Mouse (Mus musculus) heart, embryonic 15.5 days (tissue): ENCODE measurements around the gene Rragd. TPM values are rescaled to one million over a fixed set of nuclear protein-coding genes. Genes with fewer than 3 reads are reported as not detected.
A peak's percentile ranks its signal among the peaks of the same experiment; 100 is the strongest.

ENCODE experiments used
- ATAC-seq: fragments of 200-750 bp; cut with Nextera tagmentation; replicated peaks from 2 replicates; pipeline ENCODE4 v1.8.0; 2017; ENCODE audit warnings: low read depth, moderate TSS enrichment; ENCODE audit not compliant: insufficient number of reproducible peaks, insufficient read depth, low FRiP score
- H3K27ac ChIP-seq: fragments of 300-500 bp; sonication (generic); 2 replicates; pipeline ENCODE4 v1.5.1; 2015; ENCODE audit warnings: mild to moderate bottlenecking, inconsistent platforms
- H3K27me3 ChIP-seq: fragments of 300-500 bp; sonication (generic); 2 replicates; pipeline ENCODE4 v1.6.1; 2015; ENCODE audit warnings: inconsistent platforms
- H3K36me3 ChIP-seq: fragments of 300-500 bp; sonication (generic); 2 replicates; pipeline ENCODE4 v1.6.1; 2015; ENCODE audit warnings: mild to moderate bottlenecking, inconsistent platforms
- H3K4me1 ChIP-seq: fragments of 300-500 bp; sonication (generic); replicated peaks from 2 replicates; pipeline ENCODE4 v1.6.1; 2015; ENCODE audit warnings: inconsistent platforms
- H3K4me2 ChIP-seq: fragments of 300-500 bp; sonication (generic); 2 replicates; pipeline ENCODE4 v1.6.1; 2015; ENCODE audit warnings: inconsistent platforms, mild to moderate bottlenecking, moderate library complexity
- H3K4me3 ChIP-seq: fragments of 300-500 bp; sonication (generic); 2 replicates; pipeline ENCODE4 v1.5.1; 2015; ENCODE audit warnings: mild to moderate bottlenecking, inconsistent platforms
- H3K9ac ChIP-seq: fragments of 300-500 bp; sonication (generic); 2 replicates; pipeline ENCODE4 v1.6.1; 2015; ENCODE audit warnings: mild to moderate bottlenecking, inconsistent platforms
- H3K9me3 ChIP-seq: fragments of 300-500 bp; sonication (generic); replicated peaks from 2 replicates; pipeline ENCODE4 v1.6.1; 2016; ENCODE audit warnings: inconsistent platforms
- whole genome bisulfite sequencing: fragments of 180-500 bp; shearing (Covaris S2); methylation state at CpG from one replicate; pipeline ENCODE4 v1.1.7; 2015; ENCODE audit warnings: mixed read lengths; 5-methylcytosine and 5-hydroxymethylcytosine counted together
- polyA plus RNA-seq: library from polyadenylated mRNA; unstranded; fragments of >200 nt; fragmentation: Nextera tagmentation; extraction: Ambion mirVana; gene quantifications from 2 replicates; pipeline ENCODE4 v1.2.1, GENCODE M21; 2015

Rragd gene
- polyA plus RNA-seq, 1 experiment from 2014 or later: 52.3 TPM

DNA sequence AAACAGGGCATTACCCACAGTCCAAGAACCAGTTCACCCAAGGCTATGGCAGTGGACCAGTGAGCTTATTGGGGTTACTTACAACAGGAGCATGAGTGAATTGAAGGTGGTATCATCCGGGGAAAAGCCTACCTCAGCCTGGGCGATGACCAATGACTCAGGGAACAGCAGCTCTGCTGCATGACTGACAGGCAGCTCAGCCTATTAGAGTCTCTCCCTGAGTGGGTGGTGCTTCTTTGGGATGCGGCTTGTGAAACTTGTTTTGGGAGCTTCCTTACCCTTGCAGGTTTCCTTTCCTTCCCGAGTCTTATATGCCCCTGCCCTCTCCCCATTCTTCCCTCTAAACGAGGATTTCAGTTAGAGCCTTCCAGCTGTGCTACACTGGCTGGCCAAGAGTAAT lies 69.8 kb downstream of the Rragd start:
- Histone ChIP-seq H3K4me2 (no peak overlapping the region), H3K9ac (no peak overlapping the region), H3K36me3 (peaks cover 41% of the 10 kb centered on the region), H3K27ac (no peak overlapping the region), H3K9me3 (no peaks in the 10 kb centered on the region), H3K4me3 (no peak overlapping the region), H3K27me3 (no peaks in the 10 kb centered on the region), H3K4me1 (no peaks in the 10 kb centered on the region)
- WGBS: 82% methylated on average over 5 of the region's 5 CpGs
- no peak for ATAC-seq

DNA sequence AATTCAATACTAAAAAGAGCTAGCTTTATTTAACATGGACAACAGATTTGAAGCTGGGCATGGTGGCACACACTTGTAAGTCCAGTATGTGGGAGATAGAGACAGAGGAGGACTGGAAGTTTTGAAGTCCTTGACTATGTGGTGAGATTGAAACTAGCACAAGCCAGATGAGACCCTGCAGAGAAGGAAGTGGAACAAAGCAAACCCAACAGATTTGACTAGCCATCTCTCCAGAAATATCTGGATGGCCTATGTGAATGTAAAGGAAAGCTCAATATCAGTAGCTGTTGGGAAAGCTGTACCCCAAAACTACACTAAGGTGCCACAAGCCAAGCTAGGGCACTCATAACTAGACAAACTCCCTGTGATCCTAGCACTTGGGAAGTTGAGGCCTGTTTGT lies 71.6 kb downstream of the Rragd start:
- H3K4me2 ChIP-seq: no peak overlapping the region
- H3K9ac ChIP-seq: no peak overlapping the region
- no peaks in the 10 kb centered on the region for H3K27me3 ChIP-seq
- peaks cover 4% of the 10 kb centered on the region; the same call in 1 of the 2 replicates for H3K4me1 ChIP-seq
- H3K9me3 ChIP-seq: no peaks in the 10 kb centered on the region
- no peak overlapping the region for H3K4me3 ChIP-seq
- peaks cover 26% of the 10 kb centered on the region for H3K36me3 ChIP-seq
- no peak for ATAC-seq
- H3K27ac ChIP-seq: no peak overlapping the region

DNA sequence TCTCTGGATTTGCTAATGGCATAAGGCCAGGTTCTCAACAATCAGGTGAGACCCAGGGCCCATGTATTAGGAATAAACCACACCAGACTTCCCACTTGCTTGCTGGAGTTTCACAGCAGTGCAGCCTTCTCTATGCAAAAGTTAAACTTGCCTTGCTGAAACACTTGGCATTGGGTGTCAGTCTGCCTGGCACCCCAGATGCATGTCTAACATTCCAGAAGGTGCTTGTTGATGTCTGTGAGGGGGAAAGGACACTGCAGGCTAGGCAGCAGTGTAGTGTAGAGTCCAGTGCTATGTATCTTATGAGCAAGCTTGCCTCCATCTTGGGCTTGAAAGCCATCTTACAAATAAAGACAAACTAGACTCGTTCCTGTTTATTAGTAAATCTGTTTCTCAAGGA lies 73.5 kb downstream of the Rragd start:
- 80% methylated on average over 1 of the region's 1 CpGs for WGBS
- H3K27me3 ChIP-seq: no peaks in the 10 kb centered on the region
- H3K36me3 ChIP-seq: peaks cover 11% of the 10 kb centered on the region
- H3K9me3 ChIP-seq: no peaks in the 10 kb centered on the region
- H3K27ac ChIP-seq: no peak overlapping the region
- no peak overlapping the region for H3K4me2 ChIP-seq
- H3K4me3 ChIP-seq: no peak overlapping the region
- ATAC-seq: no peak
- peaks cover 7% of the 10 kb centered on the region; the same call in 1 of the 2 replicates for H3K4me1 ChIP-seq
- H3K9ac ChIP-seq: no peak overlapping the region

DNA sequence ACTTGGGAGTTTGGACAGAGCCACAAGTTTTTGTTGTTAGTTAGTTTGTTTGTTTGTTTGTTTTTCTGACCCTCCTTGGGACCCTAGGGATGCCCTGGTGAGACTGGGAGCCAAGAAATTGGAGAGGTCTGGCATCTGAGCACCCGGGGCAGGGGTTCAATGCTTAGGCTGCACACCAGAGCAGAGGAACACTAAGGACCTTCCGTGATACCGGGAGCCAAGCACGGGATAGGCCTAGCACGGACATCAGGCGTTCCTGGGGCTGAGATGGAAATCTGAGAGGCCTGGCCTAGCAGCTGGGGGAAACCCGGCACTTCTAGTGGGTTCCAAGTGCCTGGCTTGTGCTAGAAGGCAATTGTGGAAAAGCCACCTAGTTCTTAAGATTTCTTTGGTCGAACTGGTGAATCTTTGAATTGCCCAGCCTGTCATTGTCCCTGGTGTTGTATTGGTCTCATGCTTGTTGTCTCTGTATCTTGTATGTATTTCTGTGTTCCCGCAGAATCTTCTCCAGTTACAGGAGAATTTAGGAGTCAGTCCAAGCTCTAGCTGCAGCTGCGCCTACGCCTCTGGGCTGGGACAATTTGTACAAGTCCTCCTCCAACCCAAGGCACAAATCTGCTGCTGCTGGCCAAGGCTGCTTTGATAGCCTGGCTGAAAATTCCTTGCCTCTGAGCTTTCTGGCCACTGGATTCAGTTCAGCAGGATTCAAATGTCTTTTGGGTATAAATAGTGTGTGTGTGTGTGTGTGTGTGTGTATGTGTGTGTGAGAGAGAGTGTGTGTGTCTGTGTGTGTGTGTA lies 75.3 kb downstream of the Rragd start:
- H3K27me3 ChIP-seq: no peaks in the 10 kb centered on the region
- no peak for ATAC-seq
- H3K36me3 ChIP-seq: no peaks in the 10 kb centered on the region
- H3K4me3 ChIP-seq: no peak overlapping the region
- H3K9me3 ChIP-seq: no peaks in the 10 kb centered on the region
- H3K27ac ChIP-seq: peak overlapping the region; percentile 32; the same call in 1 of the 2 replicates
- H3K4me2 ChIP-seq: no peak overlapping the region
- H3K9ac ChIP-seq: no peak overlapping the region
- WGBS: 49% methylated on average over 11 of the region's 11 CpGs
- peaks cover 7% of the 10 kb centered on the region; the same call in 1 of the 2 replicates for H3K4me1 ChIP-seq

DNA sequence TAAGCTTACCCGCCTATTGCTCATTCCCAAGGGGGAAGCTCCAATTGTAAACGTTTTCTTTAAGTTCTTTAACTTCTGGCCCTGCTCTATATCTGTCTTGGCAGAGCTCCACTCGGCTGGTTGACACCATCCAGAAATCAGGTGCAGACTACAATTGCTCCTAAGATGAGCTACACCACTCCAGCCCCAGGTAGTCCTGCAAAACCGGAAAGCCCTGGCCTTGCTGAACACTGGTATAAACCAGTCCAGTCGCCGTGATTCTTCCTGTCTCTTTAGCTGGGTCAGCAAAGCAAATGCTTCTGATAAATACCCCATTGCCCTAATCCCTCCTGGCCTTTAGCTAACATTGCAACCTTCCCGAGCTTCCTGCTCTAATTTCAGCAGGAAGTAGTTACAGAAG lies 78.3 kb downstream of the Rragd start:
- Histone ChIP-seq H3K36me3 (no peaks in the 10 kb centered on the region), H3K4me2 (no peak overlapping the region), H3K4me1 (peaks cover 11% of the 10 kb centered on the region), H3K9me3 (no peaks in the 10 kb centered on the region), H3K27me3 (no peaks in the 10 kb centered on the region), H3K27ac (no peak overlapping the region), H3K4me3 (no peak overlapping the region), H3K9ac (no peak overlapping the region)
- WGBS: 36% methylated on average over 7 of the region's 7 CpGs
- ATAC-seq: no peak

DNA sequence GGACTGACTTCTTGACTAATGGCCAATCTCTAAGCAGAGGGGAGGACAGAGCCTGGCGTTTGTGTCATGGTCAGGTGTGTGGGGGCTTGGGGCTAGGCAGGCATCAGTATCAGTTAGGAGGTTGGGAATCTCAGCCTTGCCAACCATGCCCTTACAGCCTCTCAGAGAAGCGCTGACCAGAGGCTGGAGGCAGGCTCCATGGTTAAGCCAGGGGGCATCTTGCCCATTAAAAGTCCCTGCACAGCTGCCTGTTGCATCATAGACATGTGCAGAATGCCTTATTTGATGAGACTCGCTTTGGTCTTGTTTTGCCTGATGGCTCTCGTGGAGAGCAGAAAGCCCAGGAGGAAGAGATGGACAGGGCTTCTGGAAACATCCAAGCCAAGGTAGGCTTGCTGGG lies 80.1 kb downstream of the Rragd start, which contains the start of gene Gabrr2:
Gabrr2 (plus strand) TSS at position 19 of the 400 bp plus-strand sequence.
- Histone ChIP-seq H3K9me3 (no peaks in the 10 kb centered on the region), H3K36me3 (no peaks in the 10 kb centered on the region), H3K9ac (no peak within 1 kb of the TSS), H3K4me2 (no peak within 1 kb of the TSS), H3K4me1 (peaks cover 14% of the 10 kb centered on the region), H3K27ac (no peak within 1 kb of the TSS), H3K4me3 (no peak within 1 kb of the TSS), H3K27me3 (no peaks in the 10 kb centered on the region)
- ATAC-seq: no peak
- 83% methylated on average over 4 of the region's 4 CpGs for WGBS

DNA sequence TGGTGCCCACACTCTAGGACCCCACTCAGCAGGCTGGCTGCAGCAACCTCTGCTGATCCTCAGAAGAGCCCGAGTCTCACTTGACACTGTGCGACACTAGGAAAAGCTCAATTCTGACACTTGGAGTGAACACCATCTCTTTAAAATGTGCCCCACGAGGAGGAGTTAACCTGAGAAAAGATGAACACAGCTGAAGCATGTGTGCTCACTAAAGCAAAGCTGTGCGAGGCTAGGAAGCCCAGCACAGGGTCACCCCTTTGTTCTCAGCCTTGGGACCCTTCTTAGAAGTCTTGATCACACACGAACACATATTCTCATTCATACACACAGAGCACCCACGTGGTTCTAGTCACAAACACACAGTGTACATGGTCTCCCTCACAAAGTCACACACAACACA lies 82.1 kb downstream of the Rragd start:
- Histone ChIP-seq H3K36me3 (no peaks in the 10 kb centered on the region), H3K4me3 (no peak overlapping the region), H3K4me1 (peaks cover 12% of the 10 kb centered on the region), H3K4me2 (no peak overlapping the region), H3K27ac (no peak overlapping the region), H3K9me3 (no peaks in the 10 kb centered on the region), H3K27me3 (no peaks in the 10 kb centered on the region), H3K9ac (no peak overlapping the region)
- no peak for ATAC-seq
- WGBS: 73% methylated on average over 6 of the region's 6 CpGs

DNA sequence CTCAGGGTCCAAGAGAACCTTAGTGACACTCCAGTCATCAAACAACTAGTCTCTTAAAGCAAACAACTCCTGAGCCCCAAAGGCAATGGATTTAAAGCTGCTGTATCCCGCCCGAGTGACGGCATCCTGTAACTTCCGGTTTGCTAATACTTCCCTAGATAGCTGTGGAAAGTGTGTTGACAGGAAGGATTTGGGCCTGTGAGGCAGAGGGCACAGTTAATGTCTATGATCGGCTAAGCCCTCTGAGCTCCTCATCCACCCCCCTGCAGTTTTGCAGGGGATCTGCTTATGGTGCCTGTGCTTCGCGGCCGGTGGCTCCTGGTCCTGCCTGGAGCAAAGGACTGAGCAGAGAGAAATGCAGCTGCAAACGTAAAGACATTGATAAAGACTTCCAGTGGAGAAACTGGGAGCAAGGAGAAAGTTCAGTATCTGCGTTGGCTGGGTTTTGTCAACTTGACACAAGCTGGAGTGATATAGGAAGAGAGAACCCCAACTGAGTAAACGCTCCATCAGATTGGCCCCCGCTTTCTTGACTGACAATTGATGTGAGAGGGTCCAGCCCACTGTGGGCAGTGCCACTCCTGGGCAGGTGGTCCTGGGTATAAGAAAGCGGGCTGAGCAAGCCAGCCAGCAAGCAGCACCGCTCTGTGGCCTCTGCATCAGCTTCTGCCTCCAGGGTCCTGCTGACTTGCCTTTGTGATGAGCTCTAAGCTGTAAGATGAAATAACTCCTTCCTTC lies 83.6 kb downstream of the Rragd start:
- H3K4me2 ChIP-seq: peak overlapping the region; percentile 55
- no peaks in the 10 kb centered on the region for H3K9me3 ChIP-seq
- no peak for ATAC-seq
- no peak overlapping the region; the same call in 1 of the 2 replicates for H3K9ac ChIP-seq
- 28% methylated on average over 14 of the region's 14 CpGs for WGBS
- H3K27me3 ChIP-seq: no peaks in the 10 kb centered on the region
- no peaks in the 10 kb centered on the region for H3K36me3 ChIP-seq
- no peak overlapping the region for H3K27ac ChIP-seq
- H3K4me1 ChIP-seq: peaks cover 9% of the 10 kb centered on the region
- peak overlapping the region; percentile 17 for H3K4me3 ChIP-seq

DNA sequence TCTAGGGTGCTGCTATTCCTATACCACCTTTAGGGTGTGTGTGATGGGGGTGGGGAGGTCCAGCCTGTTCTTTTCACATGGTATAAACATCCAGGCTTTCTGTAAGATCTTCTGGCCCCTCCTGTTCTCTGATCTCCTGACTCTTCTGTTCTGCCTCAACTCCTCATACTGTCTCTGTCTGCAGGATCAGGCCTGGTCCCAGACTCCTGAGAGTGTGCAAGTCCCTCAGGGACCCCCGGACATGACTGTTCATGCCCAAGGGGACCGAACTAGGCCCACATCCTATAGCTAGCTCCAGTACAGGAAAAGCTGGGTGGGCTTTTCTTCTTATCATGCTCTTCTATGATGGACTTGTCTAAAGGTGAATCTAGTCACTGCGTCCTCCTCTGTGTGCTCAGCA lies 84.5 kb downstream of the Rragd start:
- Histone ChIP-seq H3K4me3 (no peak overlapping the region), H3K4me2 (no peak overlapping the region), H3K36me3 (no peaks in the 10 kb centered on the region), H3K27me3 (no peaks in the 10 kb centered on the region), H3K4me1 (peaks cover 9% of the 10 kb centered on the region), H3K9me3 (no peaks in the 10 kb centered on the region), H3K27ac (no peak overlapping the region), H3K9ac (no peak overlapping the region)
- WGBS: 89% methylated on average over 3 of the region's 3 CpGs
- ATAC-seq: no peak

DNA sequence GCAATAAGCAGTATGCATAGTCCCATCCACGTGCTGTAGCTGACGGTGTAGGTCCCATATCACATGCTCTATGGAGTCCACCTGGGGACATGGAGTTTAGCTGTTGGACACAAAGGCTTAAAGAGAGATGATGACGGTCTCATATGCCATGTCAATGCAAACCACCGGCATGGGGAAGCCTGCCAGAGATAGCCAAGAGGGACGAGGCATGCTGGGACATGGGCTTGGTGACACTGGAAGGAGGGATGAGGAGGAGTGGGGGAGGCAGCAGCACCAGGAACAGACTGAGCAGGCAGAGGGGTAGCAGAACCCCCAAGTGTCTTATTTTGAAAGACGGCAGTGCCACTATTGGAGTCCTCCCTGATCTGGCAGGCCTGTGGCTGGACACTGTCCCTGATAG lies 85.0 kb downstream of the Rragd start:
- Histone ChIP-seq H3K4me1 (peaks cover 14% of the 10 kb centered on the region), H3K4me2 (no peak overlapping the region), H3K36me3 (no peaks in the 10 kb centered on the region), H3K4me3 (no peak overlapping the region), H3K9ac (no peak overlapping the region), H3K27me3 (no peaks in the 10 kb centered on the region), H3K9me3 (no peaks in the 10 kb centered on the region), H3K27ac (no peak overlapping the region)
- 85% methylated on average over 6 of the region's 6 CpGs for WGBS
- no peak for ATAC-seq

DNA sequence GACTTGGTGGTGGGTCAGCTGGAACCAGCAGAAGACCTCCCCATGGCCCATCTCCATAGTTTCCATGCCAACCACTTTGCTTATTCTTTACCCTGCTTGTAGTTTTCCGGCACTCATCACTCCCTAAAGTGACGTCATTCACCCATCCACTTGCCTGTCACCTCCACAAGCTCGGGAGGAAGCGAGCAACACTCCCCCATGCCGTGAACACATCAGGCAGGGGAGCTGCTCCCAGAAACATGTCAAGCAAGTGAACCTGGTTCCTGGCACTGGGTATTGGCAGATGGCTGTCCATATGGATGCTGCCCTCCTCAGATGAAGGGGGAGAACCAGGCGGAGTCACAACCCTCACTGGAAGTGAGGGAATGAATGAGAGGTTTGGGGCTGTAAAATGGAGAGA lies 86.1 kb downstream of the Rragd start:
- Histone ChIP-seq H3K36me3 (no peaks in the 10 kb centered on the region), H3K27ac (no peak overlapping the region), H3K9me3 (no peaks in the 10 kb centered on the region), H3K4me3 (no peak overlapping the region), H3K9ac (no peak overlapping the region), H3K4me1 (peaks cover 15% of the 10 kb centered on the region), H3K4me2 (no peak overlapping the region), H3K27me3 (no peaks in the 10 kb centered on the region)
- 52% methylated on average over 6 of the region's 6 CpGs for WGBS
- ATAC-seq: no peak
